Mouse (Mus musculus) large intestine, adult 2 months (tissue): Measurements from ENCODE around the gene Snx4. TPM values are rescaled to one million over a fixed set of nuclear protein-coding genes. Genes with fewer than 3 reads are reported as not detected.
"Not testable (repeated sequence)": the region's sequence is repeated elsewhere in the genome, so short reads cannot be mapped to it uniquely, and the experiment has no call there.

Source experiments
- DNase-seq: peaks from one replicate; pipeline ENCODE4 v3.0.0-alpha.2; 2012; ENCODE audit warnings: low read depth, low spot score
- WGBS: fragments of 180-500 bp; shearing (Covaris S2); methylation state at CpG from one replicate; pipeline ENCODE4 v1.1.7; 2018; 5-methylcytosine and 5-hydroxymethylcytosine counted together
- polyA plus RNA-seq: library from polyadenylated mRNA; depleted of rRNA; stranded (reverse); fragments of >200 nt; gene quantifications from 2 replicates; pipeline ENCODE4 v1.2.3, GENCODE M21; 2012; rRNA removed

The Snx4 gene
- 14.5 and 15.2 TPM in 2 replicates for polyA plus RNA-seq

DNA sequence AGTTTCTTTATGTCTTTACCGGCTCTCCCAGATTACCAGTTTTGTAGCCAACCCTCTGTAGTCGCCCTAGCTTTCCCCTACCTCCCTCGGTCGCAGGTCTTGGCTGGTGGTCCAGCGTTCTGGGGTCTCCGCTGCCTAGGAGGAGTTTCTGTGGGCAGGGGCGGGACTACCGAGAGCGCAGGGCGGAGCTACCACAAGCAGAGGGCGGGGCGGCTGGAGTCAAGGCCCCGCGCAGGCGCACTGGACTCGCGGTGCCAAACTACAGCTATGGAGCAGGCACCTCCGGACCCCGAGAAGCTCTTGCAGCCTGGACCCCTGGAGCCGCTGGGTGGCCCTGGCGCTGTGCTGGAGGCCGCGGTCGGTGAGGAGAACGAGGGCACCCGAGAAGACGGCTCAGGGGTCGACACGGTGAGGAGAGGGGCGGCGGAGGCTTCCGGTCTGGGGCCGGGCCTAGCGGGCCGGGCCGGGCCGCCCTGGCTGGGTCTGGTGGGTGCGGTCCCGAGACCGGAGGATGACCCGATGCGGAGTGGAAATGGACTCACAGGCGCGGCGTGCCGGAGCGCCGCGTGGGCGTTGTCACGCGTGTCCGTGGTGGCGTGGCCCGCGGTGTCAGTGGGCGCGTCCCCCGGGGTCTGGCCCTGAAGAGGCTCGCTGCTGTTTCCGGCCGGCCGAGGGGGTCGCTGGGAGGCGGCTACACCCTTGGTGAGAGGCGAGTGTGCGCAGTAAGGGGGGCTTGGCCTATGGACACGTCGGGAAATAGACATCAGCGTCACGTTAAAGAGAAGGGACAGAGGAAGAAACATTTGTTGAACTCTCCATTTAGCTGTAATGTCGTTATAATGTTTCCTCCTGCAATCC lies at the start of gene Snx4:
Gene Snx4 (plus strand): TSS at position 249 of the 858 bp plus-strand sequence.
- WGBS: under 1% methylated on average over 72 of the region's 72 CpGs

DNA sequence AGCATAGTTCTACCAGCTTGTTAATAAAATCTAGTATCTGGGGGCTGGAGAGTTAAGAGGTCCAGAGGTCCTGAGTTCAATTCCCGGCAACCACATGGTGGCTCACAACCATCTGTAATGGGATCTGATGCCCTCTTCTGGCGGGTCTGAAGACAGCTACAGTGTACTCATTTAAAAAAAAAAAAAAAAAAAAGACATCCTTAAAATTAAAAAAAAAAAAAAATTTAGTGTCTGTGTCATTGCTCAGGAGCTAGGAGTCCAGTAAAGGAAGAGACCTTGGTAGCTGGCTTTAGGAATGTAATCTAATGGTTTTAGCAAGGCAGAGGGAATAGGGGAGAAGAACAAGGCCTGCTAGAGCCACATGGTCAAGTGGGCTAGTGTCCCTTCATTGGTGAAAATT lies 40.4 kb upstream of the Snx4 start:
- WGBS: 91% methylated on average over 2 of the region's 2 CpGs
- no peak for DNase-seq

More for the DNA sequence above, at the start of gene Snx4:
- peak; percentile 66 for DNase-seq

DNA sequence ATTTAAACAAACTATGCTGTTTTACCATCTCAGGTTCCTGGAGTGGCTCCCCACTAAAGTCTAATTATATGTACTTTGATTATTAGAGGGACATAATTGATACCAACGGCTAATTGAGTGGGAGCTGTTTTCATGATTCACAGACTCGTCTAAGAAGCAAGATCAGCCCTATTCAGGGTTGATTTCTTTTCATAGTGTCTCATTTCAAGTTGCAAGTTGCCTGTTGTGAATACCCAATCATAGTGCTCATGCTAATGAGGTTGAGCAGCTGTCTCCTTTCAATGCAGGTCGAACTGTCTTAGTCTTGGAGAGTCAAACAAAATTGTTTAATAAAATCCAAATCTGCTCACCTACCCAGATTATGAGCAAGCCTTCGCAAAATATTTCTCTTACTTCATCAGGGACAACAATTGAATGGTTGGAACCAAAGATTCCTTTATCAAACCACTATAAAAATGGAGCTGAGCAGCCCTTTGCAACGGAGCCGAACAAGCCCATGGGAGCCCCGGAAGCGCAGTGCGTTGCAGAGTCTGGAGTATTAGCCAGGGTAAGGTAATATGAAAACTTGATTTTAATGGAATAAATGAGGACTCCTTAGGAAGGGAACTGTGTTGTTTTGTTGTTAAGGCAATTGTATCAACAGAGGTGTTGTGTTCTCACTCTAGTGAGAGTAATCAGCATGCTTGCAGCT lies 34.8 kb upstream of the Snx4 start:
- 86% methylated on average over 9 of the region's 9 CpGs for WGBS

DNA sequence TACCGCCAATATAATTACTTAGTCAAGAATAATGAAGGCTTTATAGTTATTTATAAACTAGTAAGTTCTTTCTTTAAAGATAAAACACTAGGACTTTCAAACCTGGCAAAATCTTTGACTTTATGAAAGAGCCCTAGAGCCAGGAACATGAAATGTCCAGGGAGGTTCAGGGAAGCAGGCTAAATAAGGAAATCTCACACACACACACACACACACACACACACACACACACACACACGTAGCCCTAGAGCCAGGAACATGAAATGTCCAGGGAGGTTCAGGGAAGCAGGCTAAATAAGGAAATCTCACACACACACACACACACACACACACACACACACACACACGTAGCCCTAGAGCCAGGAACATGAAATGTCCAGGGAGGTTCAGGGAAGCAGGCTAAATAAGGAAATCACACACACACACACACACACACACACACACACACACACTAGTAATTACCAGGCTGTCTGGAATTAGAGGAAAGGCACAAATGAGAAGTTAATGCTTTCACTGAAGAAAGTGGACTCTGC lies 33.6 kb upstream of the Snx4 start:
- 42% methylated on average over 3 of the region's 3 CpGs for WGBS
- not testable (repeated sequence) for DNase-seq

More for the DNA sequence above, 34.8 kb upstream of the Snx4 start:
- no peak for DNase-seq

DNA sequence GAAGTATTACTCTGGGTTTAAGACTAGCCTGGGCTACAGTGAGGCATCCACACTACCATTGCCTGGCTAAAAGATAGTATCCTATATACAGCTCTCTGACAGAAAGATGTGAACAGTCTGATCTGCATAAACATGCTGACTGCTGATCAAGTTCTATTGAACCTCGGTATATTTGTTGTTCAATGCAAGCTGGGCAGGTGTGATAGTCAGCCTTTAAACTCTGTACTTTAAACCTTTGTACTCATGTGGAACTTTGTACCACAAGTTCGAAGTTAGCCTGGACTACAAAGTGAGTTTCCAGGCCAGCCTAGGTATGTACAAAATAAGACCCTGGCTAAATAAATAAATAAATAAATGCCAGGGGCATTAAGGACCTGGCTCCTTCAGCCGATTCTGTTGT lies 28.8 kb upstream of the Snx4 start:
- WGBS: 76% methylated on average over 3 of the region's 3 CpGs
- no peak for DNase-seq

DNA sequence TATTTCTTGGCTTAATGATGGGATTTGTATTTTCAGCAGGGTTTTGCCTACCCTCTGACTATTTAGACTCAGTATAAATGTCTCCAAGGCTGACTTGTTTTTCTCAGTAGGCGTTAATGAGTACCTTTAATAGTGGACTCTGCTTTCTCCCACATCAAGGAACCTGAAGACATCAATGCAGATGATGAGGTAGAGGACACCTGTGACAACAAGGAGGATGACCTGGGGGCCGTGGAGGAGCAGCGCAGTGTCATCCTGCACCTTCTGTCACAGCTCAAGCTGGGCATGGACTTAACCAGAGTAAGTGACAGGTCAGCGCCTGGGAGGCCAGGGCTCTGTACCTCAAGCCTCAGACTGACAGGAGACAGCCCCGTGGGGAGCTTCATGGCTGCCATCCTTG lies 26.9 kb upstream of the Snx4 start:
- DNase-seq: no peak
- 87% methylated on average over 5 of the region's 5 CpGs for WGBS

DNA sequence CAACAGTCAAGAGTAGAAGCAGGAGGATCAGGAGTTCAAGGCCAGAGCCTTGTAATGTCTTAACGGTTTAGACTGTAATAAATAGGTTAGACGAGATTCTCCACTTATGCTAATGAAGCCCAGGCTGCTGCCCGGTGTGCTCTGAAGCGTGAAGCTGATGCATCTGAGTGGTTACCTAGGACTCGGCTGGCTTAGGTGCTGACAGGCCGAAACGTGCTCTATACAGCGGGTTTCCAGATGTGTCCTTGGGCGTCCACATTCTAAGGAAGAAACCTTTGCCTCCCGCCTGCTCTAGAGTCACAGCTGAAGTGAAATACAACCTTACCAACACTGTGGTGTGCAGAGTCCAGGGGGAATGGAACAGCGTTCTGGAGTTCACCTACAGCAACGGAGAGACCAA lies 17.1 kb upstream of the Snx4 start:
- 88% methylated on average over 12 of the region's 12 CpGs for WGBS
- DNase-seq: no peak

DNA sequence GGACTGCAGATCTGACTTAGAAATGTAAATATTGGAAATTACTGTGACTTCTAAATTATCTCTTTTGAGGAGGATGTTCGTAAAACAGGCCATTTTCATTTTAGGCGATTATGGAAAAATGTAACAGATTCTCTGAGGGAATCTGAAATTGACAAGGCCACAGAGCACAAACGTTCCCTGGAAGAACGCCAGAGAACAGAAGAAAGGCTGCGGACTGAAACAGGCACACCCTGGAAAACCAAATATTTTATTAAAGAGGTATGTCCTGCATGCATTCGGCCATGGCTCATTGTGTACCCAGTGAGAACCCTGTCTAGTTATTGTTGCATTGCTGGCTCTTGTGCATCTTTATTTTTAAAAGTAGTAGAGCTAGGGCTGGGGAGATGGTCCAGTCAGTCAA lies 15.1 kb upstream of the Snx4 start:
- no peak for DNase-seq
- WGBS: 33% methylated on average over 6 of the region's 6 CpGs

DNA sequence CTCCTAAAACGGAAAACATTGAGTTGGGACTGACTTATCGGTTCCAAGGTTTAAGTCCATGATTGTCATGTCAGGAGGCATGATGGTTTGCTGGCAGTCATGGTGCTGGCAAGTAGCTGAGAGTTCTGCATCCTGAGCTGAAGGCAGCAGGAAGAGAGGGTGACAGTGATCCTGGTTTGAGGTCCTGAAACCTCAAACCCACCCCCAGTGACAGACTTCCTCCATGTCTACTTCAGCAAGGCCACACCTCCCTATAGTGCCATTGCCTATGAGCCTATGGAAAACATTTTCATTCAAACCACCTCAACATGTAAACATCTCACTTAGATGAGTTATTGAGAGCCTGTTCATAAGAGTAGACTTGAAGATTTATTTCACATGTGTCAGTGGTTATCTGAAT lies 11.9 kb upstream of the Snx4 start:
- DNase-seq: no peak
- WGBS: 71% methylated on average over 2 of the region's 2 CpGs

DNA sequence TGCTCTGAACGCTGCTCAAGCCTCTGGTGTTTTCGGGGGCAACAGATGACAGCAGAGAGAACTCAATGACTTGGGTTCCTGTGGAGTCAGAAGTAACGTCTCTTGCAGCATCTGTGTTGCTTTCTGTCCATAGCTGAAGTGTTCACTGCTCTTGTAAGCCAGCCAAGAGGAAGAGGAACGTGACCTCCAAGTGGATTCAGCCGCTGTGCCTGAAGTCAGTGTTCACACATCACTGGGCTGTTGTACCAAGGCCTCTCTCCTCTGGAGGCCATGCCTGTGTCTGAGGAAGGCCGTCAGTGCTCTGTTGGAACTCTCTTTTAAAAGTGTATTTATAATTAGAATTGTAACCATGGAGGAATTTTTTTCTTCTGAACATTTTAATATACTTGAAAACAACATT lies 9.2 kb upstream of the Snx4 start:
- 57% methylated on average over 6 of the region's 6 CpGs for WGBS
- no peak for DNase-seq

DNA sequence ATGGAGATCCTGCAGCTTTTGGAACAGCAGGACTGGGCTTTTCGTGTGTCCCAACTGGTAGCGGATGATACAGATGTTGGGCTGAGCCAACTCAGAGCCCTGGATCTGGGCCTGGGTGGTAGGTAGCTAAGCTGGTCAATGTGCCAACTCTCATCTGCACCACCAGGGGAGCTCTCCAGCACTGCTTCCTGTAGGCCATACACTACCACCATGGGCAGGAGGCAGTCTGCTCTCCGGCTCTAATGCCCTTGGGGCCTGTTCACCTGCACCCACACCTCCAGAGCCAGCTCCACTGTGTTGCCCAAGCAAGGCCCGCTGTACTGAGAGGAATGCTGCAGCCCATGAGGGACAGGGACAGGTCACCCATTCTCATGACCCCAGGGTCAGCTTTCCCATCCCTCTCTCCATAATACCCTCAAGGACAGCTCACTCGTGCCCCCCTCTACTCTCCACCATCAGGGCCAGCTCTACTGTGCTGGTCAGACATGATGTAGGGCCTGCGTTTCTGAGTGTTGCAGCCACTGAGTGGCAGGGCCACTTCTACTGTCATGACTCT lies 7.0 kb upstream of the Snx4 start:
- 90% methylated on average over 6 of the region's 6 CpGs for WGBS
- no peak for DNase-seq

DNA sequence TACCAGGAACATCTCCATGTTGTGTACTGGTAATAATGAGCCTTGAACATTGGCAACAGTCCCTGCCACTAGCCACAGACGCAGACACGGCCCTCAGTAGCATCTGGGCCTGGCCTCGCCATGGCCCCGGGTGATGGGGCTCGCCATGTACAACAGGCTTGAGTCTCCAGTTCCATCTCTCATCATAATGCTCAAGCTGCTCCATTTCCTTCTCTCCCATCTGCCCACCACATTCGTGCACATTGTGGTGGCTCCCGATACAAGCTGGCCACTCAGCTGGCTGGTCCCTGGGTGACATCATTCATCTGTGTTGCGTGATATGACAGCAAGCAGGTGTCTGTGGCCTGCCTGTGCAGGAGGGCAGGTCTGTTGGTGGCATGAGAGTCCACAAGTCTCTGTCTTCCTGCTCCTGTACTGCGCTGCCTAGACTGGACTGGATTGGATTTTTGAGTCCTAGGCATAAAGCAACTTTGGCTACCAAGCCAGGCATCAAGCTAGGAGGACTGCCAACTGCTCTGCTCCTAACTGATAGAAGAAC lies 6.2 kb upstream of the Snx4 start:
- WGBS: 91% methylated on average over 9 of the region's 9 CpGs
- no peak for DNase-seq

DNA sequence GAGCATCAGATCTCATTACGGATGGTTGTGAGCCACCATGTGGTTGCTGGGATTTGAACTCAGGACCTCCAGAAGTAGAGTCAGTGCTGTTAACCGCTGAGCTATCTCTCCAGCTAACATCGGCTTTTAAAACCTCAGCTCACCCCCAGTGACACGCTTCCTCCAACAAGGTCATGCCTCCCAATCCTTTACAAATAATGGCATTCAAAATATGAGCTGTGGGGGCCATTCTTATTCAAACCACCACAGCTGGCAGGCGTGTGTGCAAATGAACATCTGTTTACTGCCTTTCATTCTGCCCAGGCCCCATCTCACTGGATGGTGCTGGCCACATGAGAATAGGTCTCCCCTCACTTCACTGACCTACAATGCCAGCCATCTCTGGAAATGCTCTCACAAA lies 4.7 kb upstream of the Snx4 start:
- WGBS: 96% methylated on average over 5 of the region's 5 CpGs
- no peak for DNase-seq

DNA sequence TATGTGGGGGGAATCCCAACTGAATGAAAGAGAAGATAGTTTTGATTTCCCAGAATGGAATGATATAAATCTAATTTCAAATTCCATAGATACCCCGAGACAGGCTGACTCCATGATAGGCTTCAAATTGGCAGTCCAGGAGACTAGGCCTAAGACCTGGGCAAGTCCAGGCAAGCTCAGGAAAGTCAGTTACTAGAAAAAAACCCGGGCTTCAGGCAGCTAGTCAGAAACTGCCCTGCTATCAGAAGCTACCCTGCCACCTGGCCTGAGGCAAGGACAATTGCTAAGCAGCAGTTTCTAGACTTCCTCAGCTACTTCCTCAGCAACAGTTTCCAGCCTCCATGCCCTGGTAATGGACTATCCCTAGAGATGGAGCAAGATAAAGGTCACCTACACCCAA lies 4.2 kb upstream of the Snx4 start:
- DNase-seq: no peak

DNA sequence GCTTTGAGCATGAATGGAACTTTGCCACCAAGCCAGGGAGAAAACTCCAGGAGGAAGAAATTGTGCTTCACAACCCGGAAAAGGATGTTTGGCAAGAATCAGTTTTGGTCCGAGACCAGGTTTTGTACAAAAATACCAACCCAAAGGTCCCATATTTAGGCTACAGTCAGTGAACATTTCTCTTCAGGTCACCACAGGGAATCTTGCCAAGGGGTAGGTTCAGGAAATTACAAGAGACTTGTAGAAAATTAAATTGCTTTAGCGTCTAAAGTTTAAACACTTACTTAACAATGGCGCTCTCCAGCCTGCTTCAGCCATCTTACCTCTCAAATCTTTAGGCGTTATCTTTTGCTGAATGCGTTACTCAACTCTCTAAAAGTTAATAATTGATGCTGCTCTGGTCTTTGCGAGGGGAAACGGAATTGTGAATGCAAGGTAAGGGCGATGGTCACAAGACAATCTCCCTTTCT lies 556 bp upstream of the Snx4 start:
- peak; percentile 39 for DNase-seq
- WGBS: under 1% methylated on average over 9 of the region's 9 CpGs

More for the DNA sequence above, 4.2 kb upstream of the Snx4 start:
- WGBS: 79% methylated on average over 2 of the region's 2 CpGs

DNA sequence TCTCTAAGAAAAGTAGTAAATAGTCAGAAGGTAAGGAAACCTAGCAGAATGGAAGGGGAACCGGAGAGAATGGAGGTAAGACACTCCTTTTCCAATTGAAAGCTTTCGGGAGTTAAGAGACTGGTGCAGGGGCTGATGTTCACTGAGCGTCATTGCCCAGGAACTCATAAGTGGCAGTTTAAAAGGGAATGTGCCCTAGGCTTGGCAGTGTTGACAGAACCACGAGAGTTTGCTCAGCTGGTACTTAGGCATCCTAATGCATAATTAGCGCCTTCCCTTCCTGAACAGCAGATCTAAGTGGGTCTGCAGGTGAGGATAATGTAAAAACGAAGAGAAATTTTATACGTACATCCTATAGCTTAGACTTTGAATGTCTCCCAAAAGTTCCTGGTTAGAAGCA lies 4.4 kb downstream of the Snx4 start:
- DNase-seq: no peak
- WGBS: 41% methylated on average over 7 of the region's 7 CpGs

DNA sequence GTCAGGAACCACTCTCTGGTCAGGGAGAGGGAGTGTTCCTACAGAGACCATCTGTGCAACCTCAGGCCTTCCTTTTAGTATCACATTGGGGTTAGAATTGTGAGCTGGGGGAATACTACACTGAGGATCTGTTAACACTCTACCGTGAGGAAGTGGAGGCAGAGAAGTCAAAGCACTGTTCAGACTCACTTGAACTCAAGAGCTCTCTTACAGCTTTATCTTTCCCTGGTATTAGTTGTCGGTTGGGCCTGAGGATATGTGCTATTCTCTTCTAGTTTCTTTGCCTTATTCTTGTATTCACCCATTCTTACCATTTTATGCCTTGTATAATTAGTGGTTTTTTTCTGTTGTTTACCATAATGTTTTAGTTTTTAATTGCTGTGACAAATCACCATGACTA lies 7.3 kb downstream of the Snx4 start:
- 88% methylated on average over 2 of the region's 2 CpGs for WGBS
- DNase-seq: no peak

DNA sequence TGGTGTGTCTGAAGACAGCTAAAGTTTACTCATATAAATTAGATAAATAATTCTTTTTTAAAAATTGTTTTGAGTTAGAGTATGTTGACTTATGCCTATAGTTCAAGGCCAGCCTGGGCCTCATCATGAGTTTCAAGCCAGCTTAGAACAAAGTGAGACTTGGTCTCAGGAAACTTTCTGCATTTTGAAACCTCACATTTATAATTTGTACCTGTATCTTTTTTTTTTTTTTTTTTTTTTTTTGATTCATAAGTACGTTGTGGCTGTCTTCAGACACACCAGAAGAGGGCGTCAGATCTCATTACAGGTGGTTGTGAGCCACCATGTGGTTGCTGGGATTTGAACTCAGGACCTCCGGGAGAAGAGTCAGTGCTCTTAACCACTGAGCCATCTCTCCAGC lies 8.6 kb downstream of the Snx4 start:
- 83% methylated on average over 3 of the region's 3 CpGs for WGBS
- DNase-seq: no peak

DNA sequence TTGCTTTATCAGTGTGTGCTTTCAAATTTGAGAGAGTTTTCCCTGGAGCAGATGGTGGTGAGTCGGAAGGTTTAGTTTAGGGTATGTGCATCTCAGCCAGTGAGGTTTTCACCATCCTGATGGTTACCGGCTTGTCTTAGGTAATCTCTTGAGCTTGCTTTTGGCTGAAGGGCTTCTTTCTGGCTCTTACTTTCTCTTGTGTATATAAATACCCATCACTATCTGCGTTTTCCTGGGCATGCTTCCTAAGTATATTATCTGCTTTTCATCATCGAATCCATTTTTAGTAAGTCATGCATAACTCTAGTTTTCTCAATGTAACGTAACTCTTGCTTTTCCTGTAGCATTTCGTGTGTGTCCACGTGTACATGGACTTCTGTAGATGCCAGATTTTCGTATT lies 9.6 kb downstream of the Snx4 start:
- 69% methylated on average over 8 of the region's 8 CpGs for whole genome bisulfite sequencing
- DNase-seq: no peak

DNA sequence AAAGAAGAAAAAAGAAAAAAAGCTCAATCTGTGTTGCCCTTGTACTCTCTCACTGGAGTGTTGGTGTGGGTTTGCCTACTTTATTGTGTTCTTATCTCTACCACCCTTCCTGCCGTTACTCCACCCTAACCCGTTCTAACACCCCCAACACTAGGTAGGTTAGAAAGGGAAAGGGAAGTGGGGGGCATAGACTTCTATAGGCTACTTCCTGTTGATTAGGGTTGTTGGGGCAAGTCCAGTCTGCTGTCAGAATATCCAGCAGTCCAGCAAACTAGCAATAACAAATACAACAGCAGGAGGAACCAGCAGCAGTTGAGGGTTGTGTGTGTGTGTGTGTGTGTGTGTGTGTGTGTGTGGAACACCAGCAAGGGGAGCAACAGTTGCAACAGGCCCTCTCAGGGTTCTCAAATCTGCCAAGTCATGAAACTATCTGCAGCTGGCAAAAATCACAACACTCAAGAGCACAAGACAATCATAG lies 10.4 kb downstream of the Snx4 start:
- no peak for DNase-seq
- WGBS: 28% methylated on average over 2 of the region's 2 CpGs
